Mouse (Mus musculus) testis, adult 10 weeks (tissue): ENCODE measurements around the gene Snrpd2. TPM values are rescaled to one million over a fixed set of nuclear protein-coding genes. Genes with fewer than 3 reads are reported as not detected.

Source experiments
- polyA plus RNA-seq: library from polyadenylated mRNA; stranded (reverse); fragments of 350-450 nt; fragmentation: Illumina TruSeq; extraction: RNeasy Lipid Tissue Mini Kit (QIAGEN cat#74804); gene quantifications from one replicate; pipeline ENCODE4 v1.2.3, GENCODE M21; 2014; ENCODE audit warnings: low read depth, low replicate concordance

Snrpd2 gene
- polyA plus RNA-seq, result 5.1 TPM

DNA sequence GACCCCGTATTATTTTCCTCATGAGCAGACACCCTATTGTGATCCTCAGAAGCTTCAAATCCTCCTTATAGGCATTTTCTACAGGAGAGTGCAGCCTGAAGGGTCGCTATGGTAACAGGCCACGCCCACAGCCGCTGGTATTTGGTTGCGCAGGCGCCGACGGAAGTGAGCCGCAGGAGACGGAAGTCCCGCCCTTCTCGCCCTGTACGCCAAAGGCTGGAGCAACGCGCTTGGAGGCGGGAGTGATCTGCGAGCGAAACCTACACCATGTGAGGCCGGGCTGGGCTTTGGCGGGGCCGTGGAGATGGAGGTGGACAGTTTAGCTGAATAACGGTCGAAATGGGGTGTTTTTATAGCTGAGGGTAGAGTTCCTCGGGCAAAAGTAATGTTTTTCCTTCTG lies at the start of gene Snrpd2:
Snrpd2 (plus strand) TSS at position 97 of the 400 bp plus-strand sequence.

DNA sequence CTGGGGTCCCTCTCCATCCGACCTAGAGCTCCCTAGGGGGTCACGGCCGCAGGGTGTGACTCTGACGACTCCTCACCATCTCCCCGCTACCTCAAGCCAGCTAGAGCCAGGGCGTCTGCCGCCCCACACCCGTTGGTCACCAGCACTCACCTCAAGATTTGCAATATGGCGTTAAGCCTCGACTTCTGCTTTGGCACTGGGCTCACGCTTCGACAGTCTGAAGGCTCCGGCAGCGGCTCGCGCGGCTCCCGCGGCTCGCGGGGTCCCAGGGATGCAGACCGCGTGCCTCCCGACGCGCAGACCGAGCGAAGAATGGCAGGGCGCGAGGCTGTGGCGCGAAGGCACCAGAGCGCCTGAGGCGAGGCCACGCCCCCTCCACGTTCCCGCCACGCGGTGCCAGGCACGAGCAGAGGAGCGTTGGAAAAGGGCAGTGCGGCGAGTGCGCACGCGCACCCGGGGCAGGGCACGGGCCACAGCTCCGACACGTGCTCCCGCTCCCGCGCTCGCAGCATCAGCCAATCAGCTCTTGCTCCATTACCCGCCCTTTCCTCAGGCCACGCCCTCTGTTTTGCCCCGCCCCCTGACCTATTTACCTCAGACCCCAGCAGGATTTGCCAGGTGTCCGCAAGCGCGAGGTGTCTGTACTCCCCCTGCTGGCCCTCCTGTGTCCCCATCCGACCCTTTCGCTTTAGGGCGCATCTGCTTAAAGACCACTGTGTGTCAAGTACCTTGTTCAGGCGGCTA lies 31.3 kb upstream of the Snrpd2 start, which contains the start of gene Gm4969:
Gm4969 (minus strand) TSS at position 341 of the 744 bp plus-strand sequence.

GRCm38 (mm10) chr7:19119631-19120429 lies 29.7 kb upstream of the Snrpd2 start, which contains the start of gene Fbxo46:
TSS of gene Fbxo46 (plus strand) at chr7:19119859.

DNA sequence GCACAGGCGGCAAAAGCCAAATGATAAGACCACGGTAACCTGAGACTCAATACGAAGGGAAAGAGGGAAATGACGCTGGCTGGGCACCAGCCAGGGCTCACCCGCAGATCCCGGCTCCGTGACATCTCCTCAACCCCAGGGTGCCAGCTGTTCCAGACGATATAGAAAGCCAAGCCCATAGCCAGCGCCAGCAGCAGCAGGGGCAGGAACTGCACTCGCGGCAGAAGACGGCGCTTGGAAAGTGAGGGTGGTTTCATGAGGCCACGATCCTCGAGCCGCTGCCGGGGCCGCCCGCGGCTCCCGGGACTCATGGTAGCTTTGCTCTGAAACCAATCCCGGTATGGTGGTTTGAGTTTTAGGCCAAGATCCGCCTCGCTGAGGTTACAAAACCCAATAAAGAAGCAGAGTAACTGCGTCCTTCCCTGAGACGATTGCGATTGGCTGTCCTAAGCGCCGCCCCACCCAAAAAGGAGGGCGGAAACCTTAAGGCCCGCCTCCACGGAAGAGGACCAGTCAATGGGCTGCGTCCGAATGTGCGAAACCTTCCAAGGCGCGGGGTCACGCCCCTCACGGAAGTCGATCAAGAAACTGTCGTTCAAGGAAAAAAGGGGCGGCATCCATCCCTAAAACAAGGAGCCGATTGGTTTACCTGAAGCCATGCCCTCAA lies 514 bp upstream of the Snrpd2 start, which contains the start of gene Qpctl:
Qpctl (minus strand) TSS at position 417 of the 667 bp plus-strand sequence.

DNA sequence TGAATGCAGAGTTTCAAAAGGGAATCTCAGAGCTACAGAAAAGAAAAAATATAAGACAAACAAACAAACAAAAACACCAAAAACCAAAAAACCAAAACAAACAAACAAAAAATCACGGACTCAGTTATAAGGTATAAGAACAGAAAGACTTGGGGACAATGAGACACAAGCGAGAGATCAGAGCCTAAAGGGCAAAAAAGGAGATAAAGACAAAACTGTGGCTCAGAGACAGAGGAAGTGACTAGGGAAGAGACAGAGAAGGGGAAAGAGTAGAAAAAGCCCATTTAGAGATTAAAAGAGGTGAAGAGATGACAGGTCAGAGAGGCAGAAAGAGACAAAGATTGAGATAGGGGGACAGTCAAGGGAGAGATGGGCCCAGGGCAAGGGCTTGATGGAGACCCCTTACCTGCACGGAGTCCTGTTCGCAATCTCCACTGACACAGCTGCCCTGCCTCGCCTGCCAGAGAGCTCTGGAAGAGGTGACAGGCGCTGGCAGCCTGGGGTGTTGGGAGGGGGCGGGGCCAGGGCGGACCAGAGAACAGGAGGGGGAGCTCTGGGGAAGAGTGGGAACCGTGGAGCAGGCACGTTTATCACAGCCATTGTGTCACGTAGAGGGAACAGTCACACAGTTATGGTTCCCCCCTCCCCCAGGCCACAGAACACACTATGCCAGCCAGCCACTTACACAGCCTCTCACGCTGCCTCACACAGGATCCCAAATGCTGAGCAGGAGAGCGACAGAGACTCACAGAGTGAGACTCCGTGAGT lies 16.3 kb downstream of the Snrpd2 start, which contains the start of gene Gipr:
Gipr (minus strand) TSS at position 472 of the 768 bp plus-strand sequence.

DNA sequence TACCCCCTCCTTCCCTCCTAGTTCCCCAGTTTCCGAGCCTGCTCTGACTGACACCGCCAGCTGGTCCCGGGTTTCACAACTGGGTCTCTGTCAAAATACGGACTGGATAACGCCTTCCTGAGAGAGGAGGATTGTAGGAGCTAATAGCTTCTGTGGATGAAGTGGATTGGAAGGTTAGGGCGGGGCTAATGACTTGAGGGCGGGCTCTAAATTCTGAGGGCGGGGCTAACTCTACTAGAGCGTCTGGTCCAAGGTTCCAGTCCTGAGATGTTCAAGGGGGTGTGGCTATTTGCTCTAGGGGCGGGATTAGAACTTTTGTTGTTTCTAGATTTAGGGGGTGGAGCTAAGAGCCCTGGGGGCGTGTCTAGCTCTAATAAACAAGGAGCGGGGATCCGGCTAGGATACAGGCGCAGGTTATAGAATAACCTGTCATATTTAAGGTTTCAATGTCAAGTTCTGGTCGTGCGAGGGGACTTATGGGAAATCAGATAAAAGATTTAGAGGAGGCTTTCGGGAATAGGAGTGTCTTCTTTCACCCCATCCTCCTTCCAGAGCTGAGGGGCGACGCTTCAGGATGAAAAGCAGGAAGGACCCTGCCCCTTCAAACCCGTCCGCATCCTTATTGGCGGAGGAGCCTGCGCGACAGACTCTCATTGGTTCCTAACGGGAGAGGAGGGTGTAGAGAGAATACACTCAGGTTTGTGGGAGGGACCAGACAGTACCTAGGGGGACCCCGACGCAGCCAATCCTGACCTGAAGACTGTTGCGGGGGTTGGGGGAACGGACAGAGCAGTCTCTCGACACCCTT lies 26.4 kb downstream of the Snrpd2 start, which contains the start of gene Eml2:
Eml2 (plus strand) TSS at position 714 of the 808 bp plus-strand sequence.

Other genes with a start within 250 kb of the Snrpd2 start
- gene Ccdc61, start 239.3 kb upstream of the Snrpd2 start, polyA plus RNA-seq, result 2.5 TPM
- gene Nova2, start 223.8 kb upstream of the Snrpd2 start, polyA plus RNA-seq, result 0.66 TPM
- gene Nanos2, start 162.3 kb upstream of the Snrpd2 start, polyA plus RNA-seq, result not detected
- gene Mypop, start 158.5 kb upstream of the Snrpd2 start, polyA plus RNA-seq, result 1.3 TPM
- gene Irf2bp1, start 145.7 kb upstream of the Snrpd2 start, polyA plus RNA-seq, result 0.39 TPM
- gene Foxa3, start 126.2 kb upstream of the Snrpd2 start, polyA plus RNA-seq, result 0.42 TPM
- gene Sympk, start 125.3 kb upstream of the Snrpd2 start, polyA plus RNA-seq, result 12.0 TPM
- 9.7 TPM for gene Rsph6a, start 95.0 kb upstream of the Snrpd2 start, polyA plus RNA-seq
- gene Dmwd, start 73.5 kb upstream of the Snrpd2 start, polyA plus RNA-seq, result 2.8 TPM
- 2.4 TPM for gene Dmpk, start 65.9 kb upstream of the Snrpd2 start, polyA plus RNA-seq
- gene Six5, start 55.1 kb upstream of the Snrpd2 start, polyA plus RNA-seq, result 0.25 TPM
- 5.8 TPM for gene Gm4969, start 31.4 kb upstream of the Snrpd2 start, polyA plus RNA-seq
- 0.88 TPM for gene Fbxo46, start 29.9 kb upstream of the Snrpd2 start, polyA plus RNA-seq
- 3.1 TPM for gene Qpctl, start 431 bp upstream of the Snrpd2 start, polyA plus RNA-seq
- gene Gipr, start 16.4 kb downstream of the Snrpd2 start, polyA plus RNA-seq, result 3.4 TPM
- 0.31 TPM for gene Eml2, start 26.7 kb downstream of the Snrpd2 start, polyA plus RNA-seq
- gene Gpr4, start 62.8 kb downstream of the Snrpd2 start, polyA plus RNA-seq, result 2.3 TPM
- 3.4 TPM for gene Opa3, start 78.6 kb downstream of the Snrpd2 start, polyA plus RNA-seq
- gene Vasp, start 122.1 kb downstream of the Snrpd2 start, polyA plus RNA-seq, result 50.9 TPM
- not detected for gene Ppm1n, start 130.3 kb downstream of the Snrpd2 start, polyA plus RNA-seq
- gene Rtn2, start 132.9 kb downstream of the Snrpd2 start, polyA plus RNA-seq, result 0.62 TPM
- 0.28 TPM for gene Fosb, start 160.3 kb downstream of the Snrpd2 start, polyA plus RNA-seq
- gene Ercc1, start 195.1 kb downstream of the Snrpd2 start, polyA plus RNA-seq, result 0.92 TPM
- gene Cd3eap, start 209.8 kb downstream of the Snrpd2 start, polyA plus RNA-seq, result 0.87 TPM
- gene Ppp1r13l, start 210.0 kb downstream of the Snrpd2 start, polyA plus RNA-seq, result 1.0 TPM
- 0.67 TPM for gene Ercc2, start 232.3 kb downstream of the Snrpd2 start, polyA plus RNA-seq